Comparison of ENCODE assay signal across 24 mouse cellular contexts in the genomic region with DNA sequence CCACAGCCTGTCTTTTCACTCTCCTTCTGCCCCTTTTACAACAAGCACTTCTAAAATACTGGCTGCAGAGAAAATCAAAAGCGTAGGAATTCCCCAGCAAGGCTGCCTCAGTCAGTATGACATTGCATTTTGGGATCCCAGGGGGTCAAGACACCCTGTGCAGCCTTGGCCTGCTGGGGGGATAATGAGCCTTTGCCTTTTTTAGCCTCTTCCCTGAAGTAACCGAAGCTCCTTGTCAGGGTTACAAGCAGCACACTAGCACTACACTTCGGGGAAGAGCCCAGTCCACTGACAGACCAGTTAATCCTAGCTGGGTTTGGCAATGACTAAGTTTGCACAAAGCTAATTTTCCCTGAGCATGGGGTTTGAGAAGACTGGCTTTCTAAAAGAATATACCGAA.
A peak's percentile ranks its signal among the peaks of the same experiment; 100 is the strongest.
DNase-seq lines count a peak whose midpoint lies in the region; ATAC-seq lines count a peak whose summit lies in the region.
"Had no signal": no experiment of that assay in that cellular context is flagged by ENCODE, and none has a peak within 500 bp of the region (broad histone marks: within the 10 kb centered on the region; RNA-seq: fewer than 3 reads in every experiment).

No protein-coding gene starts in this region.

- H3K36me3 ChIP-seq in megakaryocyte, embryonic 14.5 days (replicated peaks; ENCODE audit: low read length), result no peaks in the 10 kb centered on the region
- H3K36me3 ChIP-seq: embryonic facial prominence, embryonic 12.5 days; forebrain, embryonic 10.5 days; forebrain, embryonic 12.5 days had no signal

- H3K9me3 ChIP-seq in megakaryocyte, embryonic 14.5 days, result peaks cover 33% of the 10 kb centered on the region
- H3K9me3 ChIP-seq: embryonic facial prominence, embryonic 12.5 days; forebrain, embryonic 10.5 days; forebrain, embryonic 12.5 days had no signal

- peaks cover 41% of the 10 kb centered on the region for H3K27me3 ChIP-seq in megakaryocyte, embryonic 14.5 days (replicated peaks)
- H3K27me3 ChIP-seq: forebrain, embryonic 12.5 days had no signal

- peaks cover 31% of the 10 kb centered on the region for H3K4me1 ChIP-seq in megakaryocyte, embryonic 14.5 days
- H3K4me1 ChIP-seq: forebrain, embryonic 10.5 days; forebrain, embryonic 12.5 days had no signal

- DNase-seq in gastrocnemius, adult 18-20 months (ENCODE audit: low spot score), result peak; percentile 19
- DNase-seq in gastrocnemius, postnatal 4 days (ENCODE audit: low spot score in 2 of 2), result no peak
- DNase-seq in gastrocnemius, adult 8-10 months (ENCODE audit: low spot score in 2 of 2), result peak; percentile 25 to 40
- no peak for DNase-seq in gastrocnemius, postnatal 10 days
- peak; percentile 83 for DNase-seq in skeletal muscle tissue, adult 2 months (ENCODE audit: low read depth, low spot score)
- DNase-seq in ovary, adult 18-20 months (ENCODE audit: low spot score), result no peak
- DNase-seq: adrenal gland, adult 2 months; adrenal gland, postnatal 10 days; adrenal gland, postnatal 25 days; cerebellum, adult 11 months; cerebellum, adult 18-20 months; cerebellum, adult 8-10 months; cerebellum, adult 9-11 months; cerebellum, postnatal 14 days; cerebellum, postnatal 36 days; embryo, embryonic 11 days had no signal

- no peak for ATAC-seq in megakaryocyte, adult 5-6 weeks (ENCODE audit: poor library complexity, severe bottlenecking)
- ATAC-seq: forebrain, embryonic 14.5 days; forebrain, embryonic 16.5 days had no signal

- peak overlapping the region; percentile 23 for H3K4me3 ChIP-seq in megakaryocyte, embryonic 14.5 days (replicated peaks)
- H3K4me3 ChIP-seq: embryonic facial prominence, embryonic 12.5 days; erythroblast, embryonic 14.5 days; forebrain, embryonic 10.5 days; forebrain, embryonic 12.5 days had no signal

Comparison
In these comparisons a context has a peak if more than half of its experiments do, and no peak if none do; other contexts are left out.
1. DNase-seq: peak in gastrocnemius, adult 18-20 months (single experiment), gastrocnemius, adult 8-10 months (2 of 2) and skeletal muscle tissue, adult 2 months (single experiment); none in gastrocnemius, postnatal 4 days (0 of 2), gastrocnemius, postnatal 10 days (single experiment) and ovary, adult 18-20 months (single experiment).